Mouse (Mus musculus) midbrain, embryonic 16.5 days (tissue): ENCODE results near the gene Spire2. TPM values are rescaled to one million over a fixed set of nuclear protein-coding genes. Genes with fewer than 3 reads are reported as not detected.

Source experiments
- ATAC-seq: fragments of 200-750 bp; cut with Nextera tagmentation; 2 replicates; pipeline ENCODE4 v1.8.0; 2017; ENCODE audit warnings: moderate TSS enrichment
- H3K27ac ChIP-seq: fragments of 300-500 bp; sonication (generic); 2 replicates; pipeline ENCODE4 v1.5.1; 2014; ENCODE audit warnings: mild to moderate bottlenecking, low read length, mixed read lengths
- H3K27me3 ChIP-seq: fragments of 300-500 bp; sonication (generic); 2 replicates; pipeline ENCODE4 v1.6.1; 2014; ENCODE audit warnings: low read depth, low read length, mixed read lengths; ENCODE audit not compliant: control insufficient read depth, insufficient read depth
- H3K36me3 ChIP-seq: fragments of 300-500 bp; sonication (generic); 2 replicates; pipeline ENCODE4 v1.6.1; 2014; ENCODE audit warnings: mild to moderate bottlenecking, low read length, moderate library complexity, mixed read lengths; ENCODE audit not compliant: control insufficient read depth, insufficient read depth
- H3K4me1 ChIP-seq: fragments of 300-500 bp; sonication (generic); 2 replicates; pipeline ENCODE4 v1.6.1; 2014; ENCODE audit warnings: mild to moderate bottlenecking, low read length, mixed read lengths; ENCODE audit not compliant: control insufficient read depth, insufficient read depth
- H3K4me2 ChIP-seq: fragments of 300-500 bp; sonication (generic); 2 replicates; pipeline ENCODE4 v1.6.1; 2014; ENCODE audit warnings: mild to moderate bottlenecking, low read length, mixed read lengths
- H3K4me3 ChIP-seq: fragments of 300-500 bp; sonication (generic); 2 replicates; pipeline ENCODE4 v1.5.1; 2014; ENCODE audit warnings: low read depth, mild to moderate bottlenecking, low read length, moderate library complexity, mixed read lengths
- H3K9ac ChIP-seq: fragments of 300-500 bp; sonication (generic); 2 replicates; pipeline ENCODE4 v1.6.1; 2014; ENCODE audit warnings: low read depth, low read length, mixed read lengths
- H3K9me3 ChIP-seq: fragments of 300-500 bp; sonication (generic); replicated peaks from 2 replicates; pipeline ENCODE4 v1.6.1; 2014; ENCODE audit warnings: mild to moderate bottlenecking, low read length, mixed read lengths; ENCODE audit not compliant: control insufficient read depth, poor library complexity, severe bottlenecking
- WGBS: fragments of 180-500 bp; shearing (Covaris S2); extraction: QIAGEN DNeasy Blood & Tissue Kit; methylation state at CpG from one replicate; pipeline ENCODE4 v1.1.7; 2014; 5-methylcytosine and 5-hydroxymethylcytosine counted together
- polyA plus RNA-seq: library from polyadenylated mRNA; unstranded; fragments of >200 nt; fragmentation: Nextera tagmentation; extraction: Ambion mirVana; gene quantifications from 2 replicates; pipeline ENCODE4 v1.2.1, GENCODE M21; 2015

Gene Spire2
- polyA plus RNA-seq, 1 experiment from 2014 or later = 39.1 TPM

GRCm38 (mm10) chr8:123384883-123385540 is 52.5 kb downstream of the Spire2 start:
- H3K36me3 ChIP-seq = peaks cover 52% of the 10 kb centered on the region
- H3K9me3 ChIP-seq = no peaks in the 10 kb centered on the region
- H3K9ac ChIP-seq = no peak overlapping the region
- no peak for ATAC-seq
- no peaks in the 10 kb centered on the region for H3K27me3 ChIP-seq
- 73% methylated on average over 9 of the region's 9 CpGs for WGBS
- no peak overlapping the region for H3K4me2 ChIP-seq
- no peak overlapping the region for H3K4me3 ChIP-seq
- H3K4me1 ChIP-seq = no peaks in the 10 kb centered on the region
- no peak overlapping the region for H3K27ac ChIP-seq

GRCm38 (mm10) chr8:123387041-123387440 is 54.5 kb downstream of the Spire2 start:
- no peaks in the 10 kb centered on the region for H3K27me3 ChIP-seq
- H3K9ac ChIP-seq = no peak overlapping the region
- no peak overlapping the region for H3K4me3 ChIP-seq
- H3K27ac ChIP-seq = no peak overlapping the region
- 87% methylated on average over 3 of the region's 3 CpGs for WGBS
- no peak overlapping the region for H3K4me2 ChIP-seq
- no peaks in the 10 kb centered on the region for H3K4me1 ChIP-seq
- H3K9me3 ChIP-seq = no peaks in the 10 kb centered on the region
- H3K36me3 ChIP-seq = peaks cover 47% of the 10 kb centered on the region
- ATAC-seq = no peak

- no peak for ATAC-seq
- Histone ChIP-seq H3K27me3 (no peaks in the 10 kb centered on the region), H3K9me3 (no peaks in the 10 kb centered on the region), H3K9ac (no peak overlapping the region), H3K27ac (no peak overlapping the region), H3K36me3 (peaks cover 48% of the 10 kb centered on the region), H3K4me1 (no peaks in the 10 kb centered on the region), H3K4me2 (no peak overlapping the region), H3K4me3 (no peak overlapping the region)
- 97% methylated on average over 8 of the region's 8 CpGs for WGBS
Measured at GRCm38 (mm10) chr8:123387801-123388200, 55.3 kb downstream of the Spire2 start.

GRCm38 (mm10) chr8:123389026-123389425 is 56.5 kb downstream of the Spire2 start:
- Histone ChIP-seq H3K4me3 (no peak overlapping the region), H3K9me3 (no peaks in the 10 kb centered on the region), H3K27ac (no peak overlapping the region), H3K9ac (no peak overlapping the region), H3K27me3 (no peaks in the 10 kb centered on the region), H3K4me1 (no peaks in the 10 kb centered on the region), H3K36me3 (peaks cover 49% of the 10 kb centered on the region), H3K4me2 (no peak overlapping the region)
- no peak for ATAC-seq
- WGBS = 94% methylated on average over 7 of the region's 7 CpGs

- ATAC-seq = no peak
- no peak overlapping the region for H3K27ac ChIP-seq
- no peak overlapping the region for H3K9ac ChIP-seq
Measured at GRCm38 (mm10) chr8:123398308-123398707, 65.8 kb downstream of the Spire2 start.

GRCm38 (mm10) chr8:123401936-123402335 is 69.4 kb downstream of the Spire2 start:
- peaks cover 50% of the 10 kb centered on the region for H3K36me3 ChIP-seq
- no peaks in the 10 kb centered on the region for H3K9me3 ChIP-seq
- H3K9ac ChIP-seq = no peak overlapping the region
- H3K27me3 ChIP-seq = no peaks in the 10 kb centered on the region
- H3K27ac ChIP-seq = no peak overlapping the region
- no peak overlapping the region for H3K4me2 ChIP-seq
- H3K4me3 ChIP-seq = no peak overlapping the region
- peaks cover 11% of the 10 kb centered on the region for H3K4me1 ChIP-seq
- 91% methylated on average over 9 of the region's 9 CpGs for whole genome bisulfite sequencing
- no peak for ATAC-seq

More at GRCm38 (mm10) chr8:123398308-123398707, 65.8 kb downstream of the Spire2 start:
- no peaks in the 10 kb centered on the region for H3K9me3 ChIP-seq
- 94% methylated on average over 13 of the region's 13 CpGs for WGBS
- no peaks in the 10 kb centered on the region for H3K4me1 ChIP-seq
- no peaks in the 10 kb centered on the region for H3K27me3 ChIP-seq
- H3K4me3 ChIP-seq = no peak overlapping the region
- no peak overlapping the region for H3K4me2 ChIP-seq
- peaks cover 76% of the 10 kb centered on the region for H3K36me3 ChIP-seq

- H3K4me2 ChIP-seq = no peak overlapping the region
- 94% methylated on average over 9 of the region's 9 CpGs for WGBS
- no peak overlapping the region for H3K9ac ChIP-seq
- no peak overlapping the region for H3K27ac ChIP-seq
- peaks cover 13% of the 10 kb centered on the region for H3K4me1 ChIP-seq
- no peaks in the 10 kb centered on the region for H3K27me3 ChIP-seq
- no peak for ATAC-seq
- no peak overlapping the region for H3K4me3 ChIP-seq
- H3K36me3 ChIP-seq = peaks cover 48% of the 10 kb centered on the region
- no peaks in the 10 kb centered on the region for H3K9me3 ChIP-seq
Measured at GRCm38 (mm10) chr8:123402730-123403326, 70.3 kb downstream of the Spire2 start.

GRCm38 (mm10) chr8:123404521-123404920 is 72.0 kb downstream of the Spire2 start:
- H3K4me2 ChIP-seq = no peak overlapping the region
- no peak overlapping the region for H3K4me3 ChIP-seq
- WGBS = 24% methylated on average over 8 of the region's 8 CpGs
- H3K27ac ChIP-seq = no peak overlapping the region; the same call in 1 of the 2 replicates
- no peaks in the 10 kb centered on the region for H3K27me3 ChIP-seq
- ATAC-seq = no peak
- H3K9me3 ChIP-seq = no peaks in the 10 kb centered on the region
- H3K36me3 ChIP-seq = peaks cover 32% of the 10 kb centered on the region
- peak overlapping the region; percentile 4; the same call in 1 of the 2 replicates for H3K9ac ChIP-seq
- peaks cover 18% of the 10 kb centered on the region for H3K4me1 ChIP-seq

GRCm38 (mm10) chr8:123406786-123407185 is 74.3 kb downstream of the Spire2 start, which contains the start of gene Mc1r:
Mc1r (plus strand) TSS chr8:123407107.
- H3K27ac ChIP-seq = no peak within 1 kb of the TSS
- H3K9ac ChIP-seq = no peak within 1 kb of the TSS
- no peaks in the 10 kb centered on the region for H3K9me3 ChIP-seq
- H3K27me3 ChIP-seq = no peaks in the 10 kb centered on the region
- 1% methylated on average over 4 of the region's 4 CpGs for WGBS
- peaks cover 24% of the 10 kb centered on the region for H3K4me1 ChIP-seq
- no peak within 1 kb of the TSS for H3K4me3 ChIP-seq
- H3K36me3 ChIP-seq = peaks cover 16% of the 10 kb centered on the region
- no peak for ATAC-seq
- no peak within 1 kb of the TSS for H3K4me2 ChIP-seq
